Mouse (Mus musculus) hindbrain, embryonic 15.5 days (tissue): Measurements from ENCODE around the gene Pex1. TPM values are rescaled to one million over a fixed set of nuclear protein-coding genes. Genes with fewer than 3 reads are reported as not detected.

Source experiments
- microRNA-seq: library from miRNA; unstranded; fragments of <30 nt; microRNA quantifications from one replicate; pipeline ENCODE4, GENCODE M21; 2016
- polyA plus RNA-seq: library from polyadenylated mRNA; unstranded; fragments of >200 nt; fragmentation: Nextera tagmentation; extraction: Ambion mirVana; gene quantifications from 2 replicates; pipeline ENCODE4 v1.2.1, GENCODE M21; 2015

Pex1 gene
- polyA plus RNA-seq, 1 experiment from 2014 or later = 23.0 TPM

Small RNA genes lying within 50 kb of the gene (microRNA-seq; reads per million reads assigned to microRNA genes)
- not detected for gene Gm26238

Other genes with a start within 250 kb of the Pex1 start
- 22.6 and 26.0 TPM in 2 replicates for gene Fam133b, start 52.2 kb upstream of the Pex1 start, polyA plus RNA-seq
- gene 1700109H08Rik, start 24.5 kb upstream of the Pex1 start, polyA plus RNA-seq = 2.2 and 2.9 TPM in 2 replicates
- 15.5 and 16.6 TPM in 2 replicates for gene Rbm48, start 519 bp downstream of the Pex1 start, polyA plus RNA-seq
- not detected in 2 replicates for gene Tmbim7, start 55.1 kb downstream of the Pex1 start, polyA plus RNA-seq
- 60.6 and 62.3 TPM in 2 replicates for gene Gatad1, start 61.1 kb downstream of the Pex1 start, polyA plus RNA-seq
- gene Ankib1, start 206.9 kb downstream of the Pex1 start, polyA plus RNA-seq = 18.0 and 18.1 TPM in 2 replicates
- 48.6 and 50.1 TPM in 2 replicates for gene Krit1, start 207.1 kb downstream of the Pex1 start, polyA plus RNA-seq
- gene Lrrd1, start 249.1 kb downstream of the Pex1 start, polyA plus RNA-seq = 0.08 and 0.13 TPM in 2 replicates